Mouse (Mus musculus) frontal cortex, postnatal 25 days (tissue): ENCODE data around the gene Pnpla6.

Experiments used
- DNase-seq, 2 experiments: peaks; one replicate each; pipeline ENCODE4 v3.0.0; 2022; ENCODE audit warnings: low spot score in 2 of 2

Pnpla6 gene

GRCm38 (mm10) chr8:3507979-3508754 lies 7.0 kb upstream of the Pnpla6 start:
- DNase-seq: no peak

- no peak for DNase-seq
These were observed 420 bp upstream of the Pnpla6 start for GRCm38 (mm10) chr8:3514681-3515247.

- DNase-seq: peak in 1 of 2 experiments; percentile 52
These were observed 710 bp downstream of the Pnpla6 start for GRCm38 (mm10) chr8:3515771-3516417.

DNA sequence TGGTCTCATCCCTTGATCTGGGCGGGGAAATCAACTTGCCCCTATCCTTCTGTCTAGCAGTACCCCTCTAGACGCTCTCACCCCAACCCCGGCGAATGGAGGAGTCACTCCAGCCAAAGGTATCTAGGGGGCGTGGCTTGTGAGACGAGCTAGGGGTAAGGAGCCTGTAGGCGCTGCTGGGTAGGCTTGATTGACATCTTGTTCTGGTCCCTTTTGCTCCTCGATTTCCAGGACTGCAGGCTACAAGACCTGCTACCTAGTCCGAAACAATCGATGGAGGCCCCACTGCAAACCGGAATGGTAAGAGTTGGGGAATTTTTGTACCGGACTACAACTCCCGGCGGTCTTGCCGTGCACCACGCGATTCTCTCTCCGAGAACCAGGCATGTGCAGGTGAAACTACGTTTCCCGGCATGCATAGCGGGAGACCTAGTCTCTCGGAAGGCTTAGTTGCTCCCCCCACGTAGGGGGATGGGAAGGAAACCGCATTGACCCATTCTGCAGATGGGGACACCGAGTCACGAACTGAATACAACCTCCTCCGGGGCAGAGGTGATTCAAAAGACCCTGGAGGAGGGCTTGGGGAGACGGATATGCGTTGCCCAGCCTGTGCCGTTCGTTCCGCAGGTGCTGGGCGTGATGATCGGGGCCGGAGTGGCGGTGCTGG lies 1.4 kb downstream of the Pnpla6 start:
- peak; percentile 91 to 94 for DNase-seq

DNA sequence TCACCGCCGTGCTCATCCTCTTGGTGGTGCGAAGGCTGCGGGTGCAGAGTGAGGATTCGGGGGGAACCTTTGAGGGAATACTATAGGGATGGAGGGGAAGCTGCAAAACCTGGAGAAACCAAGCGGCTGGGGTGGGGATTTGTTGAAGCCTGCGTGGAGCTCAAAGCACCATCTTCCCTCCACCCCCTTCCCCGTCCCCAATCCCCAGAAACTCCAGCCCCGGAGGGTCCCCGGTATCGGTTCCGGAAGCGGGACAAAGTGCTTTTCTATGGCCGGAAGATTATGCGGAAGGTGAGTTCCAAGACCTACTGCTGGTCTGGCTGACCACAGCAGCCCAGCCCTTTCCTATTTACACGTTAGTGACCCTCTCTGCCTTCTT lies 1.9 kb downstream of the Pnpla6 start:
- no peak for DNase-seq

DNA sequence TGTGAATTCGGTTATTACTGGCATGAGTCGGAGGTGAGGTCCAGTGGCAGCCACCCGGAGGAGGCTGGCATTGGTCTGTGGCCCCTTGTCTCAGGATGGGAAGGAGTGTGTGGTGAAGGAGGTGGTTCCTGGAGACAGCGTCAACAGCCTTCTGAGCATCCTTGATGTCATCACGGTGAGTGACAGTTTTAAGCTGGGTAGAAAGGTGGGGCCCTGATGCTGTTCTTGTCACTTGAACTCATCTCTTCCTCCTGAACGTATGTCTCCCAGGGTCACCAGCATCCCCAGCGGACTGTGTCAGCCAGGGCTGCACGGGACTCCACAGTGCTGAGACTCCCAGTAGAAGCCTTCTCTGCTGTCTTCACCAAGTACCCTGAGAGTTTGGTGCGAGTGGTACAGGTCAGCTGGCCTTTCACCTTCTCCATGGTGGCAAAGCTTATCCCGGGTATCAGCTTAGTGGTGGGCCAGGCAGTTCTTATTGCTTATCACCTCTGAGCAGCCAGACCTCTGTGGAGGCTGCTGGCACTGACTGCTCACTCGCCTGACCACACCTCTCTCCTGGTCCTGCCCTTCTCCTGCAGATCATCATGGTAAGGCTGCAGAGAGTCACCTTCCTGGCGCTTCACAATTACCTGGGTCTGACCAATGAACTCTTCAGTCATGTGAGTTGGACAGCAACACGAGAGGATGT lies 7.0 kb downstream of the Pnpla6 start:
- DNase-seq: no peak

DNA sequence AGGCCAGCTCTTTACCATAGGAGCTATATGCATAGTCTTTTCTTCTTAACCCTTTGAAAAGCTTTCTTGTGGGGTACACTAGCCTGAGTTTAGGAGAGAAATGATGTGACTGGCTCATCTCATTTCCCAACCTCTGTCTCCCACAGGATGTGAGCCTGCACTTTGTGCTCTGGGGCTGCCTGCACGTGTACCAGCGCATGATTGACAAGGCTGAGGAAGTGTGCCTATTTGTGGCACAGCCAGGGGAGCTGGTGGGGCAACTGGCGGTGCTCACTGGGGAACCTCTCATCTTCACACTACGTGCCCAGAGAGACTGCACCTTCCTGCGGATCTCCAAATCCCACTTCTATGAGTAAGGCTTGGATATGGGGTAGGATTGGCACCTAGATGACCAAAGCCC lies 15.6 kb downstream of the Pnpla6 start:
- no peak for DNase-seq

- no peak for DNase-seq
These were observed 16.8 kb downstream of the Pnpla6 start for GRCm38 (mm10) chr8:3531936-3532335.

DNA sequence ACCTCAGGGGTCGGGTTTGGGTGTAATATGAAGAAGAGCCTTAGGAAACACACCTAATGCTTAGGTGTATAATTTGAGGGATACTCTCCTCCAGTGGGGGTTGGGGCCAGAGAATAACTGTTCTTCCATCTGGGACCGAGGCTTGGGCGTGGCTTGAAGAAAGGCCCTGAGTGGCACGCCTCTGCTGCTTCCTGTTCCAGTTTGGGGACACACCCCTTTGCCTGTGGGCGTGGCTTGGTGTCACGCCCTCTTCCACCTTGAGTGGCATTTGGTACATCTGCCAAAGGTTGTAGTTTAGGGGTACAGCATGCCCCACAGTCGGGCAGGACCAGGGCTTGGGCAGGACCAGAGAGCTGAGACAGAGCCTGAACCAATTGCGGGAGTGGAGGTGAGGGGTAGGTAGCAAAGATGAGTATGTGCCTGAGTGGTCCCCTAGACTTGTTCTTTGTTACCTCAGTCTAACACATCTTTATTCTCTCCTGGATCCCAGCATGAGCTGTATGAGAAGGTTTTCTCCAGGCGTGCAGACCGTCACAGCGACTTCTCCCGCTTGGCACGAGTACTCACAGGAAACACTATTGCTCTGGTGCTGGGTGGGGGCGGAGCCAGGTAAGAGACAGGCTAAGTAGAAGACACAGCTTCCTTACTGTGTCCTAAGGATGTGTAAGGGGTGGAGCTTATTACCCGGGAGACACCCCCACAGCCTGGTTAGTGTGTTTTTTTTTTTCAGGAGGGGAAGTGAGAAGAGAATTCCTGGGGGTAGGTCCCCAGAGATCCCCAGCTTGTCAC lies 21.1 kb downstream of the Pnpla6 start:
- no peak for DNase-seq

DNA sequence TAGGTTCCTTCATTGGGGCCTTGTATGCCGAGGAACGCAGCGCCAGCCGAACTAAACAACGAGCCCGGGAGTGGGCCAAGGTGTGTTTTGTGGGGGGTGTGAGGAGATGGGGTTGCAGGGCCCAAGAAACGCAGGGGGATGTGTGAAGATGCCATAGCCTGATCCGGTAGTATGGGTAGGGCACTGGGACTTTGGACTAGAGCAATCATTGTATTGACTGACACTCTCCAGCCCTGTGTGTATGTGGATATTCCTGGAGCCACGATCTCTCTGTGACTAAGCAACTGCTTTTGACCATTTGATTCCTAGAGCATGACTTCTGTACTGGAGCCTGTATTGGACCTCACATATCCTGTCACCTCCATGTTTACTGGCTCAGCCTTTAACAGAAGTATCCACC lies 21.8 kb downstream of the Pnpla6 start:
- no peak for DNase-seq

DNA sequence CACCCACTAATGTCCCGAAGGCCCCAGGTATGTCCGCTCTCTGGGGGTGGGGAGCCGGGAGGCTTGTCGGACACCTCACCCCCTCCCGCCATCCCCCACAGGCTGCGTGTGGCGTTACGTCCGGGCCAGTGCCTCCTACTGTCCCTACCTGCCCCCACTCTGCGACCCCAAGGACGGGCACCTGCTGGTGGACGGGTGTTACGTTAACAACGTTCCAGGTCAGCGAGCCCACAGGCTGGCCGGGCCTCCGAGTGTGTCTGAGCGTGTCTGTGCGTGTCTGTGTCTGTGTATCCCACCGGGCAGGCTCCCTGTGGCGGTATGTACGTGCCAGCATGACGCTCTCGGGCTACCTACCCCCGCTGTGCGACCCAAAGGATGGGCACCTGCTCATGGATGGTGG lies 22.5 kb downstream of the Pnpla6 start:
- DNase-seq: no peak

- no peak for DNase-seq
These were observed 24.0 kb downstream of the Pnpla6 start for GRCm38 (mm10) chr8:3539146-3539545.

DNA sequence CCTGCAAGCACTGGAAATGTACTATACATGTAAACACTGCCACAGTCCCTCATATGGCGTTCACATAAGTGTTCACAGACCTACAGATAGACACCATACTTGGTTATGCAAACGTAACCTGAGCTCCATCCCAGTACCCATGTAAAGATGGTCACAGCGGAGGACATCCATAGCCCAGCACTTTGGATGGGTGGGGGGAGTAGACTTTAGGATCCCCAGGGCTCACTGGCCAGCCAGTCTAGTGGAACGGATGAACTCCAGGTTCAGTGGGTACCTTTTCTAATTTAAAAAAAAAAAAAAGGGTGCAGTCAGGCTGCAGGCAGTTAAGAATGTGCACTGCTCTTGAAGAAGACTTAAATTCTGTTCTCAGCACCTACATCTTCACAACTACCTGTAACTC lies 24.9 kb downstream of the Pnpla6 start:
- DNase-seq: no peak

DNA sequence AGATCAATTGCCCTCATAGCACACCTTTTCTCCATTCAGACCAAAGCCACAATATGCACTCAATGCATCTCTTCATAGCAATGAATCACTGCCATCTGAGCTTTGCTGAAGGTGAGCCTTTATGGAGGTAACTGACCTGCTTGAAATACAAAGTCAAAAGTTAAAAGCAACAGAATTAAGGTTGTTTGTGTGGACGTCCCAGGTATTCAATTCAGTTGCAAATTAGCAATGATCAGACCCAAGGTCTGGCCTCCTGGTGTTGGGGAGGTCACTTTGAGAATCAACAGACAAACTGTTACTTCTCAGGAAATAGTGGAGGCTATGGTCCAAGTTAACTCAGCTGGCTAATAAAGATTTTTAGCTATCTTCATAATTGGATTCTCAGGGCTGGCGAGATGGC lies 31.3 kb downstream of the Pnpla6 start:
- DNase-seq: no peak

- no peak for DNase-seq
These were observed 37.1 kb downstream of the Pnpla6 start for GRCm38 (mm10) chr8:3552240-3552639.

DNA sequence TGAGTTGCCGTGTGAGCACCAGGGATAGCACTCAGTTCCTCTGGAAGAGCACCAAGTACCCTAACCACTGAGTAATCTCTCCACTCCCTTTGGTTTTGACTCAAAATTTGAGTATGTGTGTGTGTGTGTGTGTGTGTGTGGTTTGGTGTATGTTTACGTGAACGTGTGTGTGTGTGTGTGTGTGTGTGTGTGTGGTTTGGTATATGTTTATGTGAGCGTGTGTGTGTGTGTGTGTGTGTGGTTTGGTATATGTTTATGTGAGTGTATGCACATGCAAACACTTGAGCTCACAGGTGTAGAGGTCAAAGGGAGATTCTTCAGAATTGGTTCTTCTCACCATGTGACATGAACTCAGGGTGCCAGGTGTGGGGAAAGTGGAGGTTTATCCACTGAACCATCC lies 40.9 kb downstream of the Pnpla6 start:
- DNase-seq: no peak

GRCm38 (mm10) chr8:3567641-3568371 lies 52.6 kb downstream of the Pnpla6 start, which contains the start of gene C330021F23Rik:
Gene C330021F23Rik, plus strand, starts transcription at chr8:3567990.
- DNase-seq: no peak

DNA sequence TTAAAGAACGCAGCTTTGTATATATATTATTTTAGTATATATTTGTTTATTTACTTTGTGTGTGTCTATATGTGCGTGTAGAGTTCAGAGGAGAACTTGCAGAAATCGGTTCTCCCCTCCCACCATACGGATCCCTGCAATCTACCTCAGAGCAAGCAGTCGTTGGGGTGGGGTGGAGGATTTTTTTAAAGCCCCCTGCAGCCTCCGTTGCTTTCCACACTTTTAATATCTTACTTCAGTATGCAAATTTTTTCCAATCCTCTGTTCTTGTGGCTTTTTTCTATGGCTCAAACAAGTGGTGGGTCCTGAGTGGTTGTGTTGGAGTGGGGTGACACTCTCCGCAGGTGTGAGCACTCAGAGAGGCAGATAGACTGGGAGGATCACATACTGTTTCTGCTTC lies 53.2 kb downstream of the Pnpla6 start:
- no peak for DNase-seq

- no peak for DNase-seq
These were observed 54.6 kb downstream of the Pnpla6 start for GRCm38 (mm10) chr8:3569784-3570183.

DNA sequence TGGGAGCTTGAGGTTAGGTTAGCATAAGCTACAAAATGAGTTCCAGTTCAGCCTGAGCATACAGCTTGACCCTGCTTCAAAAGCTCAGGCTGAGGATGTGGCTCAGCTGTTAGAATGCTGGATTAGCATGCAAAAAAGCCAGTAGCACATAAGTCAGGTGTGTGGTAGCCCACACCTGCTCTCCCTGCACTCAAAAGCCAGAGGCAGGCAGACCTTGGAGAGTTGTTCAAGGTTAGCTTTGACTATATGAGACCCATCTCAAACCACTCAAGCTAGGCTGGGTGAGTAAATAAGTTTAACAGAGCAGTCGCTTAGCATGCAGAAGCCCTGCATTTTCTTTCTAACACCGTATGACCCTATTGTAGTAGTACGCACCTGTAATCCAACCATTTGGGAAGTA lies 59.4 kb downstream of the Pnpla6 start:
- DNase-seq: no peak
